Mouse (Mus musculus) heart, embryonic 11.5 days (tissue): ENCODE measurements at regions not wholly inside any gene's neighbourhood (a gene's known extent, or its start where the extent isn't known, plus 50 kb on each side); places are given as distances from the start of the nearest gene placed in this dataset.

Experiments used
- ATAC-seq: fragments of 200-750 bp; cut with Nextera tagmentation; replicated peaks from 2 replicates; pipeline ENCODE4 v1.8.0; 2017; ENCODE audit warnings: moderate library complexity; ENCODE audit not compliant: insufficient number of reproducible peaks, low FRiP score, low TSS enrichment
- H3K27ac ChIP-seq: fragments of 300-500 bp; sonication (generic); 2 replicates; pipeline ENCODE4 v1.5.1; 2014; ENCODE audit warnings: mild to moderate bottlenecking, low read depth, low read length
- H3K27me3 ChIP-seq: fragments of 300-500 bp; sonication (generic); 2 replicates; pipeline ENCODE4 v1.6.1; 2014; ENCODE audit warnings: mild to moderate bottlenecking, low read length, mixed read lengths; ENCODE audit not compliant: control insufficient read depth, insufficient read depth
- H3K36me3 ChIP-seq: fragments of 300-500 bp; sonication (generic); 2 replicates; pipeline ENCODE4 v1.6.1; 2014; ENCODE audit warnings: mild to moderate bottlenecking, low read length, moderate library complexity, mixed read lengths; ENCODE audit not compliant: control insufficient read depth, insufficient read depth
- H3K4me1 ChIP-seq: fragments of 300-500 bp; sonication (generic); 2 replicates; pipeline ENCODE4 v1.6.1; 2014; ENCODE audit warnings: low read length; ENCODE audit not compliant: control insufficient read depth, insufficient read depth
- H3K4me2 ChIP-seq: fragments of 300-500 bp; sonication (generic); 2 replicates; pipeline ENCODE4 v1.6.1; 2014; ENCODE audit warnings: mild to moderate bottlenecking, moderate library complexity
- H3K4me3 ChIP-seq: fragments of 300-500 bp; sonication (generic); 2 replicates; pipeline ENCODE4 v1.5.1; 2014; ENCODE audit warnings: low read depth, low read length
- H3K9ac ChIP-seq: fragments of 300-500 bp; sonication (generic); 2 replicates; pipeline ENCODE4 v1.6.1; 2014; ENCODE audit warnings: mild to moderate bottlenecking, low read depth, low read length, moderate library complexity
- H3K9me3 ChIP-seq: fragments of 300-500 bp; sonication (generic); replicated peaks from 2 replicates; pipeline ENCODE4 v1.6.1; 2016; ENCODE audit warnings: low read length; ENCODE audit not compliant: control insufficient read depth
- WGBS: fragments of 180-500 bp; shearing (Covaris S2); extraction: QIAGEN DNeasy Blood & Tissue Kit; methylation state at CpG from one replicate; pipeline ENCODE4 v1.1.7; 2014; ENCODE audit not compliant: insufficient replicate concordance; 5-methylcytosine and 5-hydroxymethylcytosine counted together

DNA sequence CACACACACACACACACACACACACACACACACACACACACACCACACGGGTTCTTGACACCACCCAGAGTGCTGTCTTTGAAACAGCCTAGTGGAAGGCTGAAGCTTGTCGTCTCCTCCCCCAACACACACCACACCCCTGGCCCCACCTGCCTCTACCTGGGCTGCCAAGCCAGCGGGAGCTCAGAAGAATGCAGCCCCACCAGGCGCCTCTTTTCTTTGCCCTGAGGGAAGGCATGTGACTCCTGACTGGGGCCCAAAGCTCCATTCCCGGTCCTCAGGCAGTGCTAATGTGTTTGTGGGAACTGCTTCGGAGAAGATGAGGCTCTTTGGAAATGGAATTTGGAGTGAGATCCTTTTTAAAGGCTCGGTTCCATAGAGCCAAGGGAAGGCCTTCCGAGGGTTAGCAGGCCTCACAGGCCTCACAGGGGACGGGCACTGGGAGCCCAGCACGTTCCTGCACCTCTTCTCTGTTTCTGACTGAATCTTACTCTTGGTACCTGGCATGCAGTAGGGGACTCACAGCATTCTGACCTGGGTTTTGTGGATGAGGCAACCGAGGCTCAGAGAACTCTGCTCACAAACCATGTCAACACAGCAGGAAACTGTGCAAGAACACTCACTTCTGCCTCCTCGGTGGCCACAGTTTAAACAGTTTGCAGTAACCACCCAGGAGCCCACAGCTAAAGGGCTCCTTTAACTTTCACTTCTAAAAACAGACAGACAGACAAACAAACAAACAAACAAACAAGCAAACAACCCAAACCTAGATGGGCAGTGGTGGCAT lies 106.4 kb downstream of the Cd24a start:
- Histone ChIP-seq H3K4me3 (no peak overlapping the region), H3K9ac (no peak overlapping the region), H3K4me1 (peaks cover 4% of the 10 kb centered on the region), H3K27ac (no peak overlapping the region), H3K9me3 (no peaks in the 10 kb centered on the region), H3K27me3 (no peaks in the 10 kb centered on the region), H3K4me2 (no peak overlapping the region), H3K36me3 (no peaks in the 10 kb centered on the region)
- no peak for ATAC-seq
- 49% methylated on average over 12 of the region's 12 CpGs for WGBS

DNA sequence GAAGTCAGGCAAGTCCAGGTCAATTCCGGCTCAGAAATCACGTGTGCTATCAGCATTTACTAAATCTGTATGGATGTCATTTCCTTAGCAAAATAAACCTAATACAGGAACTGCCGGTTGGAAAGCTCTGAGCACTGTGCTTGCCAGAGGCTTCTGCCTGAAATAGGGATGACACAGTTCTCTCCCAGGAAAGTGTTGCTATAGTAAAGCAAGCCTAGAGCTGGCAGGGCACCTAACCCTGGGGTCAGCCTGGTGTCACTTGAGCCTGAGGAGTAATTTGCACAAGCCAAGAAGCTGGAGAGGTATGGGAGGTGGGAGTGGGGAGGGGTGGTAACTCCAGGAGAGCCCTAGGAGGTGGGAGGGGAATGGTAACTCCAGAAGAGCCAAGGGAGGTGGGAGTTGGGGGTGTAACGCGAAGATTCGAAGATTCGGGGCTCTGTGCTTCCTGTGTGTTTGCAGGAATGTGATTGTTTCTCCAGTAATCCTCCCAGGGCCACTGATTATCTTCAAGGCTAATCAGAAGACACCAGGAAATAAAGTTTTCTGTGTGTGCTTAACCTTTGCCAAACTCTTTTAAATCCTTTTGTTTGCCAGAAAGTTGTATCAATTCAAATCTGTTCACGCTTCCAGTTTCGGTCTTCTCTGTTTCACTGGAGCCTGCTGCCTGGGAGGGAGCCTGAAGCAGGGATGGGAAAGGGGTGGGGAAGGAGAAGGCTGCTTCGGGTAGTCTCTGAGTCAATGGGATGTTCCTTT lies 111.3 kb downstream of the Cd24a start:
- Histone ChIP-seq H3K27ac (no peak overlapping the region), H3K9me3 (no peaks in the 10 kb centered on the region), H3K4me2 (peak overlapping the region; percentile 29), H3K36me3 (no peaks in the 10 kb centered on the region), H3K4me3 (no peak overlapping the region), H3K9ac (no peak overlapping the region), H3K4me1 (peaks cover 21% of the 10 kb centered on the region), H3K27me3 (no peaks in the 10 kb centered on the region)
- 12% methylated on average over 10 of the region's 10 CpGs for WGBS
- no peak for ATAC-seq

DNA sequence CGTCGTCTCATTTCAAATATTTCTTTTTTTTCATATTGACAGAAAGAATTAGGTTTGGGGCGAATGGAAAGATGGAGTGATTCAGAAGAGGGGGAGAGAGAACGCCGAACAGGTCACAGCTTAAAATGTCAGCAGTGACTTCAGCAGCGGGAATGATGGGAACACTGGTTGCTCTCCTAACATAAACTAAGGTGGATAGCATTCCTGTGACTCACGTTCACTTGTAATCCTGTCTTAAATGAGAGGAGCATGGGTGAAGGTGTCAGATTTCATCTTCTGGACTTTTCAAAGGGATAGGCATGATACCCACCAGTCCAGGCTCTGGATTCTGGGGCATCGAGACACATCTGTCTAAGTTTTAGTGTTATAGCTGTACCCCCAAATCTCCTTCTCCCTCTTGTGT lies 111.8 kb downstream of the Cd24a start:
- ATAC-seq: no peak
- Histone ChIP-seq H3K27ac (no peak overlapping the region), H3K9ac (no peak overlapping the region), H3K4me1 (peaks cover 26% of the 10 kb centered on the region), H3K4me3 (no peak overlapping the region), H3K36me3 (no peaks in the 10 kb centered on the region), H3K9me3 (no peaks in the 10 kb centered on the region), H3K27me3 (no peaks in the 10 kb centered on the region), H3K4me2 (peak overlapping the region; percentile 29)
- WGBS: 35% methylated on average over 8 of the region's 8 CpGs

DNA sequence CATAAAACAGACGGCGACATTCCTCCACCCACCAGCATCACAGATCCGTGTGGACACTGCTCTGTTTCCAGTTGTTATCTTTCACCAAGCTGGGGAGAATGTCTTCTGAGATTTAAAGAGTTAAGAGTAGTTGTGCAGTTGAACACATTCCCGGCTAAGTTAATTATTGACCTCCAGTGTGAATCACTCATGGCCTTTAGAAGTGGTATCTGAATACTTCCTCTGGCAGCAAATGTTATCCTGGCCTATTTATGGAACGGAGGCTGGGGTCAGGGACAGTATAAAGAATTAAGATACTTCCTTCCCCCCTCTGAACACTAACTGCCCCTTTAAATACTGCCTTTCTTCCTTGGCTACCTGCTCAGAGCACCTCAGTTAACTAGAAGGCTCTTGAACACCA lies 115.9 kb downstream of the Cd24a start:
- no peak for ATAC-seq
- Histone ChIP-seq H3K9me3 (no peaks in the 10 kb centered on the region), H3K27ac (peak overlapping the region; percentile 36; the same call in 1 of the 2 replicates), H3K4me1 (peaks cover 26% of the 10 kb centered on the region), H3K4me3 (no peak overlapping the region), H3K4me2 (no peak overlapping the region), H3K27me3 (no peaks in the 10 kb centered on the region), H3K36me3 (no peaks in the 10 kb centered on the region), H3K9ac (no peak overlapping the region)
- 37% methylated on average over 5 of the region's 5 CpGs for WGBS

DNA sequence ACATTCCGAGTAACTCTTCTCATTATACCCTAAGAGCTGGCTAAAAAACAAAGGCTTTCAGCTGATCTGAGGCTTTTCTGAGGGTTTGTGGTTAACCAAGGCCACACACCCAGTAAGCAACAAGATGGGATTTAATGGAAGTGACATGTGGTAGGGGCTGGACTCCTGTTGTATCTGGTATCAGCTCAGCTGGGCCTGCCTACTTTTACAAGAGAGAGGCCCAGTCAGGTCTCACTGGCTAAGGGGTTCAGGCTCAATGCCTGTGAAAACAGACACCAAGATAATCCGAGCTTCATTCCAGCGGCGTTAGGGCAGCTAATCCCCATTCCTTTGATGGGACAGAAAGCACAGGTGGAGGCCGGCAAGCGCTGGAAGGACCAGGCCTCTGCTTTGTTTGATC lies 116.4 kb downstream of the Cd24a start:
- Histone ChIP-seq H3K27ac (peak overlapping the region; percentile 36; the same call in 1 of the 2 replicates), H3K4me2 (no peak overlapping the region), H3K9me3 (no peaks in the 10 kb centered on the region), H3K4me1 (peaks cover 22% of the 10 kb centered on the region), H3K36me3 (no peaks in the 10 kb centered on the region), H3K27me3 (no peaks in the 10 kb centered on the region), H3K9ac (no peak overlapping the region), H3K4me3 (no peak overlapping the region)
- 21% methylated on average over 6 of the region's 6 CpGs for WGBS
- no peak for ATAC-seq

DNA sequence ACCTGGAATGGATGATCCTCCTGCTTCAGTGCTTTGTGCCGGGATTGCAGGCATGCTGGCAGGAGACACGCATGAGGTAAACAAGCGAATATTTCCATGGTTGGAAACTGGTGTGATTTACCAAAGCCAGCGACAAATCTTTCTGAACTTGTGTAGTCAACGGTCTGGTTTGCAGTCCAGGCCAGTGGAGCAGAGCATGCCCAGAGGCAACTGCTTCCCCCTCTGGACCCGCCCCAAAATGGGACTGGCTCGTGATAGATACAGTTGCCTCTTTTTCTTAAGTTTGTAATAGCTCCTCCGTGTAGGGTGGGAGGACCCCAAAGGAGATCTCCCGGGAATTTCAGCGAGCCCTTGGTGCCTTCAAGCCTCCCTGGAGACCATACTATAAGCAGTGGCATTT lies 117.4 kb downstream of the Cd24a start:
- peaks cover 18% of the 10 kb centered on the region for H3K4me1 ChIP-seq
- no peaks in the 10 kb centered on the region for H3K36me3 ChIP-seq
- no peak overlapping the region for H3K9ac ChIP-seq
- no peaks in the 10 kb centered on the region for H3K9me3 ChIP-seq
- no peak overlapping the region for H3K4me2 ChIP-seq
- no peak overlapping the region for H3K27ac ChIP-seq
- H3K4me3 ChIP-seq: no peak overlapping the region
- 72% methylated on average over 10 of the region's 10 CpGs for WGBS
- no peak for ATAC-seq
- H3K27me3 ChIP-seq: no peaks in the 10 kb centered on the region

DNA sequence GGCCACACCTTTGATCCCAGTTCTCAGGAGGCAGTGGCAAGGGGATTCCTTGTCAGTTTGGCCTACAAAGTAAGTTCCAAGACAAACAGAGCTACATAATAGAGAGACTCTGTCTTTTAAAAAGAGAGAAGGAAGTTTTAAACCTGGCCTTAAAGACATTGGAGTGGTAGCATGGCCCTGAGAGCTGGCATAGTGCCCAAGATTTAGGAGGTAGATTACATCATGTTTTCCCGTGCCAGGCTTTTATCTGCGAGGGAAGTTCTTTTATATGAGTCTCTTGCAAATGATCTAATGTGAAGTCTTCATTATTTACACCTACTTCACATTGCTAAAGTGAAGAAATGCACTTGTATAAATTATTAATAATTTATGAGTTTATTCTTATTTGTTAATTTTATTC lies 119.8 kb downstream of the Cd24a start:
- no peak for ATAC-seq
- Histone ChIP-seq H3K4me2 (no peak overlapping the region), H3K9ac (no peak overlapping the region), H3K4me1 (peaks cover 12% of the 10 kb centered on the region), H3K27ac (no peak overlapping the region), H3K9me3 (no peaks in the 10 kb centered on the region), H3K4me3 (no peak overlapping the region), H3K36me3 (no peaks in the 10 kb centered on the region), H3K27me3 (no peaks in the 10 kb centered on the region)
- WGBS: 67% methylated on average over 2 of the region's 2 CpGs

DNA sequence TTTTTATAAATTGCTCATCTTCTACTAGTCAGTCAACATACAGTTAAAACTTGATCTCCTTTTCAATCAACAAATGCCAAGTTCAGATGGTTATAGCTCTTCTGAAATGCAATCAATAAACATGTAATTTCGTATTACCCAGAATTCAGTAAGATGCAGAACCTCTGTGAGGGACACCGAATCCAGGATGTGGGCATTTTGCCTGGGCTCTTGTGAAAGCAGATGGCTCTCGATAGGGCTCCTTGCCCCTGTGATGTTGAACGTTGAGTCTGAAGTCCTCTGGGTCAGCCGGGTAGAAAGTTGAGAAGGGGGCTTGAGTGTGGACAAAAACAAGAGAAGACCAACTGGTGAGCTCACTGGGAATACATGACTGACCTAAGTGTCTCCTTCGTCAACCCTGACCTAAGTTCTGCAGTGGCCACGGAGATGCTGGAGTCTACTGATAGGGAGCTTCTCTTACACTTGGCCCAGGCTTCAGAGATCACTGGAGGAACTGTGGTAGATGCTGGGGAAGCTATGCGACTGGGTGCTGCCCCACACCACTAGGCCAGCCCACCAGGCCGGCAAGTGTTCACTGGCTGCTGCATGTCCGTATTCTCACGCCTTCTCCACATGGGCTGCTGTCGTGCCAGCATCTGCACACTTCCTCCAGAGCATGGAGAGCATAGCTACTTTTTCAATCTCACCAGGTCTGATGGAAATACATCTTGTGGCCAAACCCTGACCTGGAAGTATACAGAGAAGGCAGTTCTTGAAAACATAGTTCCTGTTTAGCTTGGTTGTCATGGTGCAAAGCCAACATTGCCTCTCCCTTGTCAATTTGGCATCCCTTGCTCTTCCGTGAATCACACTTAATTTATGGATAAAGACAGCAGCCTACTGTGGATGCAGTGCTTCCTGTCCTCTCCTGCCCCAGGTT lies 122.5 kb downstream of the Cd24a start:
- Histone ChIP-seq H3K9me3 (no peaks in the 10 kb centered on the region), H3K4me1 (no peaks in the 10 kb centered on the region), H3K27me3 (no peaks in the 10 kb centered on the region), H3K4me3 (no peak overlapping the region), H3K27ac (no peak overlapping the region), H3K36me3 (no peaks in the 10 kb centered on the region), H3K4me2 (no peak overlapping the region), H3K9ac (no peak overlapping the region)
- 80% methylated on average over 13 of the region's 13 CpGs for WGBS
- no peak for ATAC-seq
